In genomic region chr10:128900698-128901097, GRCm38 (mm10) we compare ENCODE assay signal across 8 mouse cellular contexts. TPM values are rescaled to one million over a fixed set of nuclear protein-coding genes. Genes with fewer than 3 reads are reported as not detected.
DNase-seq lines count a peak whose midpoint lies in the region; ATAC-seq and TF ChIP-seq lines count a peak whose summit lies in the region.

Gene Cd63 (plus strand): TSS chr10:128900989.

- H3K9ac ChIP-seq in MEL (ENCODE audit: control insufficient read depth, low read depth, low read length, poor library complexity, severe bottlenecking) = no peak within 1 kb of the TSS
- no peak within 1 kb of the TSS for H3K9ac ChIP-seq in forebrain, embryonic 14.5 days (ENCODE audit: low read length)
- no peak within 1 kb of the TSS for H3K9ac ChIP-seq in limb, embryonic 14.5 days (ENCODE audit: low read depth, low read length, severe bottlenecking)
- H3K9ac ChIP-seq in stomach, embryonic 16.5 days (ENCODE audit: low read length) = no peak within 1 kb of the TSS

- H3K9me3 ChIP-seq in E14TG2a.4 (ENCODE audit: low read length) = no peaks in the 10 kb centered on the region
- H3K9me3 ChIP-seq in MEL (replicated peaks; ENCODE audit: insufficient read depth, low read length) = no peaks in the 10 kb centered on the region
- H3K9me3 ChIP-seq in forebrain, embryonic 14.5 days (replicated peaks; ENCODE audit: control insufficient read depth, low read length) = no peaks in the 10 kb centered on the region
- H3K9me3 ChIP-seq in limb, embryonic 14.5 days (ENCODE audit: control insufficient read depth, low read length) = no peaks in the 10 kb centered on the region
- H3K9me3 ChIP-seq in stomach, embryonic 16.5 days (replicated peaks; ENCODE audit: control insufficient read depth, low read length) = no peaks in the 10 kb centered on the region

- ATAC-seq in forebrain, embryonic 14.5 days = no peak
- ATAC-seq in hematopoietic stem cell, adult 5-6 weeks (replicated peaks in 1 of 2; ENCODE audit: insufficient read depth in 1 of 2, low FRiP score in 2 of 2, low TSS enrichment in 1 of 2, low read depth in 1 of 2, poor library complexity in 2 of 2, severe bottlenecking in 2 of 2) = peak; percentile 46 to 56
- no peak for ATAC-seq in limb, embryonic 14.5 days (ENCODE audit: low FRiP score, low read depth)
- no peak for ATAC-seq in stomach, embryonic 16.5 days (ENCODE audit: insufficient read depth, low FRiP score)

- no peaks in the 10 kb centered on the region for H3K79me2 ChIP-seq in MEL (ENCODE audit: control insufficient read depth, insufficient read depth, low read length, poor library complexity)

- peaks cover 20% of the 10 kb centered on the region for H3K27me3 ChIP-seq in E14TG2a.4 (ENCODE audit: insufficient read depth, low read length)
- H3K27me3 ChIP-seq in MEL (ENCODE audit: control insufficient read depth in 1 of 2, insufficient read depth in 2 of 2, low read length in 2 of 2) = no peaks in the 10 kb centered on the region
- H3K27me3 ChIP-seq in forebrain, embryonic 14.5 days (replicated peaks; ENCODE audit: control insufficient read depth, insufficient read depth, low read length) = peaks cover 4% of the 10 kb centered on the region
- H3K27me3 ChIP-seq in limb, embryonic 14.5 days (ENCODE audit: control insufficient read depth, insufficient read depth, low read length) = peaks cover 5% of the 10 kb centered on the region; the same call in 1 of the 2 replicates
- H3K27me3 ChIP-seq in stomach, embryonic 16.5 days (ENCODE audit: control insufficient read depth, insufficient read depth, low read length) = 0 out of 2 replicates have a peak, but pooled peaks cover 3% of the 10 kb centered on the region

- no peak for TF ChIP-seq POLR2A in MEL (IDR thresholded peaks at IDR 0.05; ENCODE audit: control insufficient read depth in 1 of 2, insufficient read depth in 1 of 2, low read depth in 1 of 2, low read length in 2 of 2, poor library complexity in 1 of 2)
- no peak for TF ChIP-seq POLR2A in limb, embryonic 14.5 days (IDR thresholded peaks at IDR 0.05; ENCODE audit: borderline replicate concordance, extremely low read depth, insufficient read depth, insufficient read length)

- no peak for TF ChIP-seq EP300 in MEL (IDR thresholded peaks at IDR 0.05; ENCODE audit: low read depth in 1 of 2, low read length in 2 of 2)

- TF ChIP-seq CTCF in E14TG2a.4 (conservative IDR thresholded peaks at IDR 0.05; ENCODE audit: low read length) (no peak), MEL (IDR thresholded peaks at IDR 0.05 in 2 of 3, conservative IDR thresholded peaks at IDR 0.05 in 1 of 3; ENCODE audit: control insufficient read depth in 1 of 3, insufficient read depth in 1 of 3, low read depth in 2 of 3, low read length in 3 of 3, poor library complexity in 1 of 3, severe bottlenecking in 1 of 3) (no peak)

- H3K4me1 ChIP-seq in E14TG2a.4 (replicated peaks; ENCODE audit: low read depth, low read length) (peaks cover 70% of the 10 kb centered on the region), MEL (ENCODE audit: control insufficient read depth in 1 of 2, insufficient read depth in 2 of 2, low read length in 2 of 2) (peaks cover 14 to 19% of the 10 kb centered on the region in 2 experiments)
- H3K4me1 ChIP-seq in forebrain, embryonic 14.5 days (ENCODE audit: control insufficient read depth, insufficient read depth, low read length) = peaks cover 3% of the 10 kb centered on the region; the same call in 1 of the 2 replicates
- peaks cover 8% of the 10 kb centered on the region for H3K4me1 ChIP-seq in limb, embryonic 14.5 days (ENCODE audit: control insufficient read depth, insufficient read depth, low read length)
- H3K4me1 ChIP-seq in stomach, embryonic 16.5 days (ENCODE audit: control insufficient read depth, insufficient read depth, low read length) = peaks cover 5% of the 10 kb centered on the region; the same call in 1 of the 2 replicates

- no peak for DNase-seq in MEL (ENCODE audit: low read depth, low spot score)
- no peak for DNase-seq in forebrain, embryonic 14.5 days (ENCODE audit: low spot score)
- DNase-seq in limb, embryonic 14.5 days (ENCODE audit: low spot score) = no peak
- DNase-seq in frontal cortex, postnatal 14 days (ENCODE audit: low spot score in 2 of 2) = no peak
- no peak for DNase-seq in right cerebral cortex, postnatal 14 days

- no peak within 1 kb of the TSS for H3K27ac ChIP-seq in MEL (ENCODE audit: control insufficient read depth, low read depth, low read length)
- H3K27ac ChIP-seq in forebrain, embryonic 14.5 days (ENCODE audit: low read depth, low read length) = no peak within 1 kb of the TSS
- H3K27ac ChIP-seq in limb, embryonic 14.5 days (replicated peaks; ENCODE audit: low read depth, low read length) = no peak within 1 kb of the TSS
- no peak within 1 kb of the TSS for H3K27ac ChIP-seq in stomach, embryonic 16.5 days (ENCODE audit: low read length)

- 80% methylated on average over 3 of the region's 3 CpGs for WGBS in forebrain, embryonic 14.5 days
- 85% methylated on average over 3 of the region's 3 CpGs for WGBS in limb, embryonic 14.5 days
- WGBS in stomach, embryonic 16.5 days = 77% methylated on average over 3 of the region's 3 CpGs

- H3K36me3 ChIP-seq in E14TG2a.4 (ENCODE audit: insufficient read depth, low read length) = no peaks in the 10 kb centered on the region
- H3K36me3 ChIP-seq in MEL (ENCODE audit: control insufficient read depth in 1 of 2, insufficient read depth in 2 of 2, low read length in 2 of 2) = peaks cover 0 to 5% of the 10 kb centered on the region in 2 experiments; a peak in 1 of 4 replicates
- H3K36me3 ChIP-seq in forebrain, embryonic 14.5 days (ENCODE audit: control insufficient read depth, insufficient read depth, low read length) = no peaks in the 10 kb centered on the region
- no peaks in the 10 kb centered on the region for H3K36me3 ChIP-seq in limb, embryonic 14.5 days (ENCODE audit: control insufficient read depth, insufficient read depth, low read length)
- no peaks in the 10 kb centered on the region for H3K36me3 ChIP-seq in stomach, embryonic 16.5 days (ENCODE audit: control insufficient read depth, insufficient read depth, low read length)

- peak within 1 kb of the TSS; percentile 57 for H3K4me3 ChIP-seq in E14TG2a.4 (replicated peaks; ENCODE audit: low read length)
- no peak within 1 kb of the TSS for H3K4me3 ChIP-seq in MEL (ENCODE audit: control insufficient read depth in 1 of 2, insufficient read depth in 1 of 2, low read depth in 2 of 2, low read length in 2 of 2)
- H3K4me3 ChIP-seq in forebrain, embryonic 14.5 days (ENCODE audit: low read depth, low read length) = no peak within 1 kb of the TSS
- no peak within 1 kb of the TSS for H3K4me3 ChIP-seq in limb, embryonic 14.5 days (replicated peaks; ENCODE audit: low read length)
- H3K4me3 ChIP-seq in stomach, embryonic 16.5 days (replicated peaks; ENCODE audit: low read length) = no peak within 1 kb of the TSS

- H3K4me2 ChIP-seq in forebrain, embryonic 14.5 days (ENCODE audit: low read length) = no peak within 1 kb of the TSS
- H3K4me2 ChIP-seq in limb, embryonic 14.5 days (replicated peaks; ENCODE audit: low read depth, low read length, severe bottlenecking) = no peak within 1 kb of the TSS
- no peak within 1 kb of the TSS for H3K4me2 ChIP-seq in stomach, embryonic 16.5 days (ENCODE audit: low read depth, low read length)

- no peak for TF ChIP-seq RAD21 in MEL (IDR thresholded peaks at IDR 0.05; ENCODE audit: low read depth, low read length)

TF ChIP-seq in MEL, 35 proteins besides CTCF, POLR2A, EP300 and RAD21:
- TF ChIP-seq GATA1 (IDR thresholded peaks at IDR 0.05; ENCODE audit: low read depth, low read length) = no peak
- 0 out of 2 replicates have a peak, but pooled peaks have one; percentile 16 for TF ChIP-seq NELFE (IDR thresholded peaks at IDR 0.05; ENCODE audit: low read depth, low read length)

RNA-seq across cellular contexts. Expression of gene Cd63, which starts in this region (rescaled TPM):
- 0.29 and 0.46 TPM in 2 replicates for total RNA-seq in MEL (2012; rRNA removed)
- under 1 TPM in 1 of 2 experiments, not detected in 1; 0.64 TPM for polyA plus RNA-seq in MEL (2012; ENCODE audit: insufficient read depth in 1 of 2, insufficient read length in 2 of 2, low read depth in 1 of 2, low replicate concordance in 2 of 2, missing spikeins in 1 of 2)
- polyA plus RNA-seq in forebrain, embryonic 14.5 days (2014; fragmentation: Nextera tagmentation; extraction: Ambion mirVana) = 122 and 126 TPM in 2 replicates
- total RNA-seq in hematopoietic stem cell, adult 5-6 weeks (2017) = 54.5 and 113 TPM in 2 replicates
- 346 and 448 TPM in 2 replicates for polyA plus RNA-seq in limb, embryonic 14.5 days (2012; rRNA removed)
- 942 and 957 TPM in 2 replicates for polyA plus RNA-seq in limb, embryonic 14.5 days (2014; fragmentation: Nextera tagmentation; extraction: Ambion mirVana)
- 756 and 798 TPM in 2 replicates for polyA plus RNA-seq in stomach, embryonic 16.5 days (2015; fragmentation: Nextera tagmentation; extraction: Ambion mirVana)

Comparison
In these comparisons a context has a peak if more than half of its experiments do, and no peak if none do; other contexts are left out.
1. RNA of gene Cd63 (total RNA-seq): 54.5 to 113 TPM in hematopoietic stem cell, adult 5-6 weeks; 0.29 to 0.46 TPM in MEL; every median in the first group is over 10 times any median in the second.
2. RNA of gene Cd63 (polyA plus RNA-seq): 346 to 957 TPM in limb, embryonic 14.5 days, 756 to 798 TPM in stomach, embryonic 16.5 days and 122 to 126 TPM in forebrain, embryonic 14.5 days; 0.64 TPM in MEL; every median in the first group is over 10 times any median in the second.
3. ATAC-seq: peak in hematopoietic stem cell, adult 5-6 weeks (2 of 2); none in forebrain, embryonic 14.5 days (single experiment), limb, embryonic 14.5 days (single experiment) and stomach, embryonic 16.5 days (single experiment).